22 mouse cellular contexts compared by ENCODE assay signal in genomic region chr19:43995427-43995826, GRCm38 (mm10). TPM values are rescaled to one million over a fixed set of nuclear protein-coding genes. Genes with fewer than 3 reads are reported as not detected.
DNase-seq lines count a peak whose midpoint lies in the region; ATAC-seq and TF ChIP-seq lines count a peak whose summit lies in the region.
"Had no signal": no experiment of that assay in that cellular context is flagged by ENCODE, and none has a peak within 500 bp of the region (broad histone marks: within the 10 kb centered on the region; RNA-seq: fewer than 3 reads in every experiment).

No protein-coding gene starts in this region.

- no peak overlapping the region for H3K9ac ChIP-seq in heart, embryonic 13.5 days
- H3K9ac ChIP-seq in lung, embryonic 14.5 days = no peak overlapping the region
- H3K9ac ChIP-seq: embryonic facial prominence, embryonic 12.5 days; forebrain, embryonic 15.5 days; hindbrain, embryonic 13.5 days had no signal

- WGBS in heart, embryonic 13.5 days = 32% methylated on average over 7 of the region's 7 CpGs
- 35% methylated on average over 7 of the region's 7 CpGs for WGBS in lung, embryonic 14.5 days

- peak overlapping the region; percentile 36; the same call in 1 of the 2 replicates for H3K27ac ChIP-seq in heart, embryonic 13.5 days (replicated peaks)
- no peak overlapping the region for H3K27ac ChIP-seq in lung, embryonic 14.5 days (ENCODE audit: low read depth)
- H3K27ac ChIP-seq: embryonic facial prominence, embryonic 12.5 days; forebrain, embryonic 15.5 days; hindbrain, embryonic 13.5 days; hindbrain, postnatal 0 days had no signal

- H3K36me3 ChIP-seq in heart, embryonic 13.5 days = no peaks in the 10 kb centered on the region
- H3K36me3 ChIP-seq in lung, embryonic 14.5 days (ENCODE audit: insufficient read depth) = no peaks in the 10 kb centered on the region
- H3K36me3 ChIP-seq: embryonic facial prominence, embryonic 12.5 days; forebrain, embryonic 15.5 days; hindbrain, embryonic 13.5 days had no signal

- H3K4me2 ChIP-seq in heart, embryonic 13.5 days = 0 out of 2 replicates have a peak overlapping the region, but pooled peaks have one; percentile 5
- no peak overlapping the region for H3K4me2 ChIP-seq in lung, embryonic 14.5 days
- H3K4me2 ChIP-seq: embryonic facial prominence, embryonic 12.5 days; forebrain, embryonic 15.5 days; hindbrain, embryonic 13.5 days had no signal

- TF ChIP-seq CTCF in lung, embryonic 14.5 days (IDR thresholded peaks at IDR 0.05; ENCODE audit: low read depth) = no peak

- H3K27me3 ChIP-seq in heart, embryonic 13.5 days (replicated peaks) = no peaks in the 10 kb centered on the region; the same call in 1 of the 2 replicates
- H3K27me3 ChIP-seq in lung, embryonic 14.5 days (ENCODE audit: insufficient read depth, low read length) = no peaks in the 10 kb centered on the region
- H3K27me3 ChIP-seq: embryonic facial prominence, embryonic 12.5 days; forebrain, embryonic 15.5 days; hindbrain, embryonic 13.5 days had no signal

- ATAC-seq in heart, embryonic 13.5 days (ENCODE audit: extremely low read depth, insufficient number of reproducible peaks, low FRiP score, low TSS enrichment) = no peak; the same call in 1 of the 2 replicates
- peak; percentile 41; the same call in 1 of the 2 replicates for ATAC-seq in lung, embryonic 14.5 days (ENCODE audit: insufficient read depth)
- ATAC-seq: forebrain, embryonic 15.5 days; hindbrain, postnatal 0 days had no signal

- no peak overlapping the region for H3K4me3 ChIP-seq in heart, embryonic 13.5 days
- H3K4me3 ChIP-seq in lung, embryonic 14.5 days (ENCODE audit: low read depth, low read length) = no peak overlapping the region
- H3K4me3 ChIP-seq: embryonic facial prominence, embryonic 12.5 days; forebrain, embryonic 15.5 days; hindbrain, embryonic 13.5 days had no signal

- H3K4me1 ChIP-seq in heart, embryonic 13.5 days = peaks cover 29% of the 10 kb centered on the region
- H3K4me1 ChIP-seq in lung, embryonic 14.5 days (ENCODE audit: insufficient read depth) = no peaks in the 10 kb centered on the region
- H3K4me1 ChIP-seq: embryonic facial prominence, embryonic 12.5 days; forebrain, embryonic 15.5 days; hindbrain, embryonic 13.5 days had no signal

- DNase-seq in heart, adult 8-10 months (ENCODE audit: low spot score) = no peak
- peak; percentile 40 for DNase-seq in lung, embryonic 14.5 days
- no peak for DNase-seq in lung, postnatal 36 days
- DNase-seq in lung, postnatal 10 days = peak; percentile 38
- DNase-seq in lung, adult 18-20 months = no peak
- no peak for DNase-seq in layer of hippocampus, postnatal 10 days (ENCODE audit: low spot score in 2 of 2)
- DNase-seq: adrenal gland, postnatal 10 days; cerebellum, adult 11-12 months; cerebellum, adult 9-10 months; cerebellum, postnatal 25 days; gastrocnemius, postnatal 36 days; heart, adult 18-20 months; heart, postnatal 10 days had no signal

- H3K9me3 ChIP-seq in heart, embryonic 13.5 days = no peaks in the 10 kb centered on the region
- no peaks in the 10 kb centered on the region for H3K9me3 ChIP-seq in lung, embryonic 14.5 days (ENCODE audit: low read depth, low read length)
- H3K9me3 ChIP-seq: embryonic facial prominence, embryonic 12.5 days; forebrain, embryonic 15.5 days; hindbrain, embryonic 13.5 days had no signal

RNA-seq across cellular contexts. Expression of gene Cpn1, which starts 9.1 kb away (rescaled TPM):
- polyA plus RNA-seq in heart, embryonic 13.5 days (2015; fragmentation: Nextera tagmentation; extraction: Ambion mirVana) = 1.1 and 2.9 TPM in 2 replicates
- under 1 TPM in 3 of 4 experiments, not detected in 1; 0.19 to 0.22 (median 0.19) TPM for total RNA-seq in heart, adult 8-10 months (2022)
- polyA plus RNA-seq in lung, embryonic 14.5 days (2014; fragmentation: Nextera tagmentation; extraction: Ambion mirVana) = 5.4 and 7.5 TPM in 2 replicates
- total RNA-seq in layer of hippocampus, postnatal 10 days (2021) = under 1 TPM; 0.25 to 0.30 TPM
- total RNA-seq: gastrocnemius, postnatal 36 days; heart, adult 18-20 months; heart, postnatal 10 days; hematopoietic stem cell, adult 5-6 weeks had no signal
- polyA plus RNA-seq: embryonic facial prominence, embryonic 12.5 days had no signal

RNA-seq across cellular contexts. Expression of gene Cyp2c23, which starts 33.6 kb away (rescaled TPM):
- polyA plus RNA-seq in heart, embryonic 13.5 days (2015; fragmentation: Nextera tagmentation; extraction: Ambion mirVana) = 0.15 and 0.47 TPM in 2 replicates
- not detected for total RNA-seq in heart, adult 8-10 months (2022)
- 0.41 and 0.42 TPM in 2 replicates for polyA plus RNA-seq in lung, embryonic 14.5 days (2014; fragmentation: Nextera tagmentation; extraction: Ambion mirVana)
- total RNA-seq in layer of hippocampus, postnatal 10 days (2021) = not detected
- total RNA-seq: hematopoietic stem cell, adult 5-6 weeks; hindbrain, postnatal 0 days; MEL had no signal
- polyA plus RNA-seq: C2C12; embryonic facial prominence, embryonic 12.5 days; forebrain, embryonic 11.5 days; forebrain, embryonic 15.5 days; hindbrain, embryonic 13.5 days; hindbrain, postnatal 0 days had no signal

RNA-seq across cellular contexts. Expression of gene Dnmbp, which starts 55.4 kb away (rescaled TPM):
- 9.9 and 10.5 TPM in 2 replicates for polyA plus RNA-seq in heart, embryonic 13.5 days (2015; fragmentation: Nextera tagmentation; extraction: Ambion mirVana)
- 10 to 100 TPM in 1 of 4 experiments, 1 to 10 TPM in 3; 8.9 to 10.3 (median 9.2) TPM for total RNA-seq in heart, adult 8-10 months (2022)
- 22.4 and 24.2 TPM in 2 replicates for polyA plus RNA-seq in lung, embryonic 14.5 days (2014; fragmentation: Nextera tagmentation; extraction: Ambion mirVana)
- 10 to 100 TPM in 1 of 2 experiments, 1 to 10 TPM in 1; 8.6 to 11.4 TPM for total RNA-seq in layer of hippocampus, postnatal 10 days (2021)

Comparison
In these comparisons a context has a peak if more than half of its experiments do, and no peak if none do; other contexts are left out.
1. DNase-seq: peak in lung, embryonic 14.5 days (single experiment) and lung, postnatal 10 days (single experiment); none in heart, adult 8-10 months (single experiment), lung, postnatal 36 days (single experiment), lung, adult 18-20 months (0 of 2) and layer of hippocampus, postnatal 10 days (0 of 2).